Mouse (Mus musculus) stomach, embryonic 16.5 days (tissue): ENCODE measurements around the gene Strip2. TPM values are rescaled to one million over a fixed set of nuclear protein-coding genes. Genes with fewer than 3 reads are reported as not detected.
A peak's percentile ranks its signal among the peaks of the same experiment; 100 is the strongest.

Source experiments
- ATAC-seq: fragments of 200-750 bp; cut with Nextera tagmentation; 2 replicates; pipeline ENCODE4 v1.8.0; 2017; ENCODE audit warnings: moderate number of reproducible peaks, moderate TSS enrichment; ENCODE audit not compliant: insufficient read depth, low FRiP score
- H3K27ac ChIP-seq: fragments of 300-500 bp; sonication (generic); 2 replicates; pipeline ENCODE4 v1.5.1; 2014; ENCODE audit warnings: low read length
- H3K27me3 ChIP-seq: fragments of 300-500 bp; sonication (generic); 2 replicates; pipeline ENCODE4 v1.6.1; 2014; ENCODE audit warnings: low read length, control low read depth, mixed read lengths; ENCODE audit not compliant: control insufficient read depth, insufficient read depth
- H3K36me3 ChIP-seq: fragments of 300-500 bp; sonication (generic); 2 replicates; pipeline ENCODE4 v1.6.1; 2014; ENCODE audit warnings: low read length; ENCODE audit not compliant: control insufficient read depth, insufficient read depth
- H3K4me1 ChIP-seq: fragments of 300-500 bp; sonication (generic); 2 replicates; pipeline ENCODE4 v1.6.1; 2014; ENCODE audit warnings: low read length, control low read depth, mixed read lengths; ENCODE audit not compliant: control insufficient read depth, insufficient read depth
- H3K4me2 ChIP-seq: fragments of 300-500 bp; sonication (generic); 2 replicates; pipeline ENCODE4 v1.6.1; 2014; ENCODE audit warnings: low read depth, low read length, mixed read lengths
- H3K4me3 ChIP-seq: fragments of 300-500 bp; sonication (generic); replicated peaks from 2 replicates; pipeline ENCODE4 v1.5.1; 2014; ENCODE audit warnings: mild to moderate bottlenecking, low read length
- H3K9ac ChIP-seq: fragments of 300-500 bp; sonication (generic); 2 replicates; pipeline ENCODE4 v1.6.1; 2014; ENCODE audit warnings: low read length
- H3K9me3 ChIP-seq: fragments of 300-500 bp; sonication (generic); replicated peaks from 2 replicates; pipeline ENCODE4 v1.6.1; 2016; ENCODE audit warnings: low read length, control low read depth; ENCODE audit not compliant: control insufficient read depth
- WGBS: fragments of 180-500 bp; shearing (Covaris S2); extraction: QIAGEN DNeasy Blood & Tissue Kit; methylation state at CpG from one replicate; pipeline ENCODE4 v1.1.7; 2014; 5-methylcytosine and 5-hydroxymethylcytosine counted together
- polyA plus RNA-seq: library from polyadenylated mRNA; unstranded; fragments of >200 nt; fragmentation: Nextera tagmentation; extraction: Ambion mirVana; gene quantifications from 2 replicates; pipeline ENCODE4 v1.2.1, GENCODE M21; 2015

The Strip2 gene
- polyA plus RNA-seq, 1 experiment from 2014 or later: 0.37 TPM

DNA sequence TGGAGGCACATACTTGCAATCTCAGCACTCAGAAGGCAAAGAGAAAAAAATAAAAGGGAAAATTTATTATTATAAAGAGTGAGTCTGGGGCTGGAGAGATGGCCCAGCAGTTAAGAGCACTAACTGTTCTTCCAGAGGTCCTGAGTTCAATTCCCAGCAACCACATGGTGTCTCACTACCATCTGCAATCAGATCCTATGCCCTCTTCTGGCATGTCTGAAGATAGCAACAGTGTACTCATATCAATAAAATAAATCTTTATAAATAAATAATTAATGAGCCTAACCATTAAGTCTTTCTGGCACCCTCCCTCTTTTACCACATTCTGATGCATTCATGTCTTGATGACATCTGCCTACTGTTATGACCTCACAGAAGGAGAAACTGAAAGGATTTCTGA lies 65.0 kb downstream of the Strip2 start:
- Histone ChIP-seq H3K9me3 (0 out of 2 replicates have a peak, but pooled peaks cover 4% of the 10 kb centered on the region), H3K36me3 (no peaks in the 10 kb centered on the region), H3K4me1 (no peaks in the 10 kb centered on the region), H3K4me2 (no peak overlapping the region), H3K27me3 (no peaks in the 10 kb centered on the region), H3K9ac (no peak overlapping the region), H3K27ac (no peak overlapping the region), H3K4me3 (no peak overlapping the region)
- ATAC-seq: no peak

DNA sequence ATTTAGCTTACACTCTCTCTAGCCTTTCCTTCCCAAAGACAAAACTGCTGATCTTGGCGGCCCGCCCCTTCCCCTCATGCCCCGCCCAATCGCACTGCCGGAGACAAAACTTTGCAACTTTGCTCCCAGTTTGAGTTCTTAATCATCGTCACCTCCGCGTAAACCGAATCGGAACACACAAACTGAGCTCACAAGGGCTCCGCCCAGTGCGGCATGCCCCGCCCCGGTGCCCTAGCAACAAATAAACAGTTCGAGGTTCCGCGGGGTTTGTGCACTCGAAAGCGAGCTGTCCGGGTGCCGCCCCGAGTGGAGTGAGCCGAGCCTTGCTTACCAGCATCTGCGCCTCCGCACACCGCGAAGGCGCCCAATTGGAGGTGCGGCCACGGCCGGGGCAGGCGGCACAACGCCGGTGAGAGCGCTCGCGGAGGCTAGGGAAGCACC lies 68.3 kb downstream of the Strip2 start:
- ATAC-seq: peak; percentile 90
- Histone ChIP-seq H3K4me2 (peak overlapping the region; percentile 95), H3K27ac (0 out of 2 replicates have a peak overlapping the region, but pooled peaks have one; percentile 2), H3K27me3 (no peaks in the 10 kb centered on the region), H3K4me1 (no peaks in the 10 kb centered on the region), H3K36me3 (no peaks in the 10 kb centered on the region), H3K9me3 (0 out of 2 replicates have a peak, but pooled peaks cover 4% of the 10 kb centered on the region), H3K4me3 (peak overlapping the region; percentile 63), H3K9ac (peak overlapping the region; percentile 68)
- WGBS: under 1% methylated on average over 37 of the region's 37 CpGs

DNA sequence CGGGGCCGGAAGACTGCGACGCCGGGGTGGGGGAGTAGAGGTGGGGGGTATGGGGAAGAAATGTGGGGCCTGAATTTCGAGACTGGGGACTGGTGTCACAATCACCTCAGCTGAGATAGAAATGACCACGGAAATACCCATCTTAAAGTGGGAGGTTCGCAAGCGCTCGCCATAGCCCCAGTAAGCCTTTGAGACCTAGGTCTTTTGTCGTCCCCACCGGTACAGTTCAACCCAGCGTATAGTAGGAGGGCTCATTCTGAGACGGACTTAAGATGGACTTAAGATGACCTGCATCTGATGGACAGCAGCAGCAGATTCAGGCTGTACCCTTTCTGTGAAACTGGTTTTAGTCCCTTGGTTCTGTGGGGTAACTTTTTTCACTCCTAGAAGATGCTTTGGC lies 68.7 kb downstream of the Strip2 start:
- ATAC-seq: peak; percentile 9; the same call in 1 of the 2 replicates
- Histone ChIP-seq H3K9ac (peak overlapping the region; percentile 68), H3K36me3 (no peaks in the 10 kb centered on the region), H3K4me2 (peak overlapping the region; percentile 95), H3K4me1 (no peaks in the 10 kb centered on the region), H3K27me3 (no peaks in the 10 kb centered on the region), H3K4me3 (peak overlapping the region; percentile 63), H3K27ac (0 out of 2 replicates have a peak overlapping the region, but pooled peaks have one; percentile 2), H3K9me3 (0 out of 2 replicates have a peak, but pooled peaks cover 4% of the 10 kb centered on the region)
- WGBS: 3% methylated on average over 14 of the region's 14 CpGs

GRCm38 (mm10) chr6:29985986-29986385 lies 69.2 kb downstream of the Strip2 start:
- peak overlapping the region; percentile 95 for H3K4me2 ChIP-seq
- H3K4me1 ChIP-seq: no peaks in the 10 kb centered on the region
- ATAC-seq: no peak
- H3K9me3 ChIP-seq: 0 out of 2 replicates have a peak, but pooled peaks cover 4% of the 10 kb centered on the region
- no peak overlapping the region; the same call in 1 of the 2 replicates for H3K4me3 ChIP-seq
- no peaks in the 10 kb centered on the region for H3K36me3 ChIP-seq
- no peak overlapping the region for H3K27ac ChIP-seq
- no peaks in the 10 kb centered on the region for H3K27me3 ChIP-seq
- 35% methylated on average over 6 of the region's 6 CpGs for WGBS
- H3K9ac ChIP-seq: no peak overlapping the region

DNA sequence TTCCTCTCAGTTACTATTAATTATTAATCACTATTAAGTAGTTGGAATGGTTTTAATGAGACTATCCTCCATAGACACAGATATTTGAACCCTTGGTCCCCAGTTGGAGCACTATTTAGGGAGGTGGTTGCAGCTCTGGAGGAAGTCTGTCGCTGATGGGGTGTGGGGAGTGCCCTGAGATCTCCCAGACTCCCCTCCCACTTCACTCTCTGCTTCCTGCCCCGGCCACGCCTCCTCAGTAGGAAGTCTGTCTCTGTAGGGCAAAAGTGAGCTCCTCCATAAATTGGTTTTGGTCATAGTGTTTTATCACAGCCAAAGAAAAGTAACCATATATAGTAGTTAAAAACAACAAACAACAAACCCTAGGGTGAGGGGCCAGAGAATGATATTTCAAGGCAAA lies 70.4 kb downstream of the Strip2 start:
- Histone ChIP-seq H3K27me3 (no peaks in the 10 kb centered on the region), H3K36me3 (no peaks in the 10 kb centered on the region), H3K4me2 (no peak overlapping the region), H3K9ac (no peak overlapping the region), H3K4me3 (no peak overlapping the region), H3K9me3 (0 out of 2 replicates have a peak, but pooled peaks cover 4% of the 10 kb centered on the region), H3K4me1 (no peaks in the 10 kb centered on the region), H3K27ac (no peak overlapping the region)
- WGBS: 41% methylated on average over 3 of the region's 3 CpGs
- ATAC-seq: no peak

- WGBS: 69% methylated on average over 9 of the region's 9 CpGs
- ATAC-seq: no peak
Measured at GRCm38 (mm10) chr6:29998140-29998539, 81.3 kb downstream of the Strip2 start.

DNA sequence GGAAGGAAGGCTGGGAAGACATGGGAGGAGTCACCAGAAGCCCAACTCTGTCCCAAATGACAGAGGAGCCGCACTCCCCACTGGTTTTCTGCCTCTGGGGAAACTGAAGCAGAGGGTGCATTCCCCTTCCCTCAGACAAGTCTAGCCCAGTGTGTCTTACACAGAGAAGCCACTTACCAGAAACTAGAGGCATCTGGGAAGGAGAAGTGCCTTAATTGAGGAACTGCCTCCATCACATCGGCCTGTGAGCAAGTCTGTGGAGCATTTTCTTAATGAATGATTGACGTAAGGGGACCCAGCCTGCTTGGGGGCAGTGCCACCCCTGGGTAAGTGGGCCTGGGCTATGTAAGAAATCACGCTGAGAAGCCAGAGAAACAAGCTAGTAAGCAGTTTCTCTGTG lies 82.0 kb downstream of the Strip2 start:
- WGBS: 60% methylated on average over 4 of the region's 4 CpGs
- ATAC-seq: no peak
- H3K27me3 ChIP-seq: no peaks in the 10 kb centered on the region

More at GRCm38 (mm10) chr6:29998140-29998539, 81.3 kb downstream of the Strip2 start:
- Histone ChIP-seq H3K4me1 (no peaks in the 10 kb centered on the region), H3K36me3 (no peaks in the 10 kb centered on the region), H3K9me3 (no peaks in the 10 kb centered on the region), H3K4me2 (no peak overlapping the region), H3K4me3 (no peak overlapping the region), H3K9ac (no peak overlapping the region), H3K27ac (no peak overlapping the region), H3K27me3 (no peaks in the 10 kb centered on the region)

GRCm38 (mm10) chr6:30002628-30003027 lies 85.8 kb downstream of the Strip2 start:
- Histone ChIP-seq H3K4me2 (no peak overlapping the region), H3K4me1 (no peaks in the 10 kb centered on the region), H3K9me3 (no peaks in the 10 kb centered on the region), H3K9ac (no peak overlapping the region), H3K27ac (no peak overlapping the region), H3K4me3 (no peak overlapping the region), H3K36me3 (no peaks in the 10 kb centered on the region), H3K27me3 (no peaks in the 10 kb centered on the region)
- 72% methylated on average over 9 of the region's 9 CpGs for WGBS
- ATAC-seq: no peak

More for the DNA sequence above, 82.0 kb downstream of the Strip2 start:
- H3K4me3 ChIP-seq: no peak overlapping the region
- H3K4me1 ChIP-seq: no peaks in the 10 kb centered on the region
- no peaks in the 10 kb centered on the region for H3K36me3 ChIP-seq
- no peak overlapping the region for H3K9ac ChIP-seq
- no peak overlapping the region for H3K27ac ChIP-seq
- no peaks in the 10 kb centered on the region for H3K9me3 ChIP-seq
- H3K4me2 ChIP-seq: no peak overlapping the region

DNA sequence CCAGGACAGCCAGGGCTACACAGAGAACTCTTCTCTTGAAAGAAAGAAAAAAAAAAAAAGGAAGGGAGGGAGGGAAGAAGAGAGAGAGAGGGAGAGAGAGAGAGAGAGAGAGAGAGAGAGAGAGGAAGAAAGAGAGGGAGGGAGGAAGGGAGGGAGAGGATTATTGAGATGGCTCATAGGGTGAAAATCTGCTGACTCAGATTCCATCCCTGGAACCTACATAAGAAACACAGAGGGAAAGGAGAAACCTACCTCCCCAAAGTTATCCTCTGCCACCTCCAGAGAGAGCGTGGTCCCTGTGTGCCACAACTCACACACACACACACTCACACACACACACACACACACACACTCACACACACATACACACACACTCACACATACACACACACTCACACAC lies 89.0 kb downstream of the Strip2 start:
- no peak overlapping the region for H3K4me2 ChIP-seq
- H3K27ac ChIP-seq: no peak overlapping the region
- no peak overlapping the region for H3K4me3 ChIP-seq
- no peaks in the 10 kb centered on the region for H3K9me3 ChIP-seq
- no peaks in the 10 kb centered on the region for H3K36me3 ChIP-seq
- no peak overlapping the region for H3K9ac ChIP-seq
- no peak for ATAC-seq
- H3K27me3 ChIP-seq: no peaks in the 10 kb centered on the region
- H3K4me1 ChIP-seq: no peaks in the 10 kb centered on the region
- WGBS: 91% methylated on average over 1 of the region's 1 CpGs
